Mouse (Mus musculus) spleen, adult 12 weeks (tissue): ENCODE data around the gene Atp5h.

Source experiments
- DNase-seq: peaks from one replicate; pipeline ENCODE4 v3.0.0; 2022; ENCODE audit warnings: low spot score

Atp5h gene

DNA sequence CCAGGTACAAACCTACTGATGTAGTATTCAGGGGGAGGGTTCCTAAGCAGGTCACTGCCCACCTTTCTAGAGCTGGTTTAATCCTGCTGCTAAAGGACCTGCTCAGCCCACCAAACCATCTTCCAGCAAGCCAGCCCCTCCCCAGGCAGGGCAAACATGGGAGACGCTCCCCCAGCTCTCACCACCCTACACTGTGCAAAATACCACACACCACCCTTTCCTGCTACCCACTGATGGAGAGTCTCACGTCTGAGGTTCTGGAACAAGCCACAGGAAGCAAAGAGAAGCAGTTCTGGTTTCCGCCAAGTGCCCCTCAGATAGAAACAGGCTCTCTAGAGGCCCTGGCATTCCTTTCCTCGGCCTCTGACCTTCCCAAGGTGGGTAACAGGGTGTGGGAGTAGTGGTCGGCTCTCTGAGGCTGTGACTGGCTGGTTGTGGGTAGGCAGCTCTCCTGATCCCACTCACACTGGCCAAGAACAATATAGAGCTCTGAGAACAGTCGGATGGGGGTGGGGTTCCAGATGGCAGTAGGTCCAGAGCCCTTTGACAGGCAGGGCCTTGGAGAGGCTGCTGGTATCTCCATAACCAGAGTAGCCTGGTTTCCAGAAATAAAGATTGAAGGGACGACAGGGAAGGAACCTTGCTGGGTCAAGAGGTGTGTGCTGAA is 53.6 kb downstream of the Atp5h start:
- no peak for DNase-seq
